Mouse (Mus musculus): Measurements from ENCODE around the gene Ppp1r14a.

DNA sequence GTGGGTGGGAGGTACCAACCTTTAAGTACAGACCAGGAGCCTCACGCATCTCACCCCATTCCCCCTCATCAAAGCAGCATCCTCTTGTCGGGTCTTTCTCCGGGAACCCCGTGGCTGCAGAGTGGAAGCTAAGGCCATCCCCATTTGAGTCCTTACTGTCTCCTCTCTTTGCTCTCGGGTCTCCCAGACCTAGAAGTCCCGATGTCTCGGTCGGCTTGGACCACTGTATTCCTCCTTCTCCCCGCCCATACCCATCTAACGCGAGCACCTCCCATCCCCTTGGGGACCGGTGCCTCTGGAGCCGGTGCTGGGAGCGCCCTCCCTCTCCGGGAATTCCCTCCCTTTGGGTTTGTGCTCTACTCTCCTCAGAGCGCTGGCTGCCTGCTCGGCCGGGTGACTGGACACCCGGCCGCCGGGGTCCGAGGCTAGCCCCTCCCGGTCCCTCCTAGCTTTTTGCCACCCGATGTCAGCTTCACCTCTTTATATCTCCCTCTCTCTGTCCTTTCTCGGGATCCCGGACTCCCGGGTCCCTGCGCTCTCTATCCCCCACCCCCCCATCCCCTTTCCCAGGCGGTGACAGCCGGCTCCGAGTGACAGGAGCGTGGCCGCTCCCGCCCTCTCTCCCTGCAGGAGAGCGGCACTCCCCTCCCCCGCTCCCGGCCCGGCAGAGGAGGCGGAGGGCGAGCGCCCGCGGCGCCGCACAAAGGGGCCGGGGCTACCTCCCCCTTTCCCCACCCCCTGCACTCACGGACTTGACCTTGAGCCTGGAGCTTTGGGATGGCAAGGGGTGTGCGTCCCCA, 15.6 kb downstream of the Ppp1r14a start:
- no peak for TF ChIP-seq EP300 (IDR thresholded peaks at IDR 0.05; ENCODE audit: low read depth)
- no peak for TF ChIP-seq CTCF (IDR thresholded peaks at IDR 0.05; ENCODE audit: low read depth)

All from liver, postnatal 0 days (tissue).